Mouse (Mus musculus): ENCODE measurements at regions not wholly inside any gene's neighbourhood (a gene's known extent, or its start where the extent isn't known, plus 50 kb on each side); places are given as distances from the start of the nearest gene placed in this dataset.

- Histone ChIP-seq H3K9ac (no peak overlapping the region), H3K9me3 (replicated peaks) (no peaks in the 10 kb centered on the region), H3K4me1 (replicated peaks) (no peaks in the 10 kb centered on the region), H3K27me3 (no peaks in the 10 kb centered on the region), H3K4me3 (replicated peaks) (no peak overlapping the region), H3K27ac (replicated peaks) (no peak overlapping the region), H3K4me2 (no peak overlapping the region), H3K36me3 (replicated peaks) (no peaks in the 10 kb centered on the region)
- 68% methylated on average over 3 of the region's 3 CpGs for whole genome bisulfite sequencing (ENCODE audit: insufficient replicate concordance)
- no peak for ATAC-seq (ENCODE audit: insufficient read depth)
Measured at GRCm38 (mm10) chr1:150043061-150043460, 56.8 kb upstream of the Ptgs2 start.

DNA sequence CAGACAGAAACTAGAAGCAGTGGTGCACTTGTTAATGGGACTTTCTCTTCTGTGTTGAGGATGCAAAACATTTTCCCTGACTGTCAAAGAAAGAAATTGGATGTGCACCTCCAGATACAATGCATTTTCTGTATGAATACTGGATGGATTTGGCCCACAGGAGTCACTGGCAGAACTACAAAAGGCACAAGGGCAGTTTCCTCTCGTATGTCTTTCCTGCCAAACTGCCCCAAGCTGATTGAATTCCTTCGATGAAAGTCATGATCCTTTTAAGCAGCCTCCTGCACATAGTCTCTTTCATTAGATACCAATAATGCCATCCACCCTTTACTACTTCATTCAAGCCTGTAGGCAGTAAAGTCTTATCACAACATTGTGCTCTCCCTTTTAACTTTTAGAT lies 58.2 kb upstream of the Ptgs2 start:
- WGBS (ENCODE audit: insufficient replicate concordance) = 55% methylated on average over 2 of the region's 2 CpGs
- H3K4me3 ChIP-seq (replicated peaks) = no peak overlapping the region
- ATAC-seq (ENCODE audit: insufficient read depth) = no peak

DNA sequence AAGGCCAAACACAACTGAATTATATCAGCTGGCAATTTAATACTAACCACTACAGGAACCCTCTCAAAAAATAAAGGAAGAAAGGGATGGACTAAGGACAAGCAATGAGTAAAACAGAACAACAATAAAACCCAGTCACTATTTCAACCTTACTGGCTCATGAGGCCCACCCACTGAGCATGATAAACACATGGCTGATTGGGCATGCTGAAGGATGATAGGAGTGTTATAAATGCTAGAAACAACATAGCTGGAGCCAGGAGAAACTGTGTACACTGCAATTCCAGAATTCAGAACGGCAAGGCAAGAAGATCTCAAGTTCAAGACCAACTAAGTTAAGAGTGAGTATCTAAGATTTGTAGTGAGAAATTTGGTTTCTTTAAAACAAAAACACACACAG lies 66.1 kb upstream of the Ptgs2 start:
- ATAC-seq (ENCODE audit: insufficient read depth) = peak; percentile 69
- WGBS (ENCODE audit: insufficient replicate concordance) = 42% methylated on average over 1 of the region's 1 CpGs
- no peaks in the 10 kb centered on the region for H3K9me3 ChIP-seq (replicated peaks)
- no peaks in the 10 kb centered on the region for H3K36me3 ChIP-seq (replicated peaks)
- H3K27me3 ChIP-seq = no peaks in the 10 kb centered on the region
- no peak overlapping the region for H3K4me3 ChIP-seq (replicated peaks)
- no peaks in the 10 kb centered on the region for H3K4me1 ChIP-seq (replicated peaks)
- no peak overlapping the region for H3K4me2 ChIP-seq
- no peak overlapping the region for H3K27ac ChIP-seq (replicated peaks)
- H3K9ac ChIP-seq = no peak overlapping the region

More for the DNA sequence above, 58.2 kb upstream of the Ptgs2 start:
- no peaks in the 10 kb centered on the region for H3K36me3 ChIP-seq (replicated peaks)
- no peak overlapping the region for H3K9ac ChIP-seq
- H3K4me2 ChIP-seq = no peak overlapping the region
- H3K27me3 ChIP-seq = no peaks in the 10 kb centered on the region
- H3K9me3 ChIP-seq (replicated peaks) = no peaks in the 10 kb centered on the region
- no peaks in the 10 kb centered on the region for H3K4me1 ChIP-seq (replicated peaks)
- no peak overlapping the region for H3K27ac ChIP-seq (replicated peaks)

DNA sequence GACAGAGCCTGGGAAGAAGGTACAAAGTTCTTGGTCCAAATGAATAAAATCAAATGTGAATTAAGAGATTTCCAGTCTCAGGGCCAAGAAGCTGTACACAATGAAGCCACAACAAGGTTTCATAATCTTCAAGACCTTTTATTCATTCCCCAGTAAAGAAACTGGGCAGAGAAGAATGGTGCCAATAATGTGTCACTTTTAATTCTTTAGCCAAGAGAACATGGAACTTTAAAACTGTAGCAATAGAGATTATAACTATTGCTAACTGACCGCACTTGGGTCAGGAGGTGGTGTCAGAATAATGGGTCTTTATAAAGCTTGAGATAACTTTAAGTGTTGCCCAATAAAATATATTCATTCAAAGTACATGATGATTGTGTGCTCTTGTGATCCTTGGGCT lies 68.1 kb upstream of the Ptgs2 start:
- Histone ChIP-seq H3K27ac (replicated peaks) (no peak overlapping the region), H3K9ac (no peak overlapping the region), H3K36me3 (replicated peaks) (no peaks in the 10 kb centered on the region), H3K4me1 (replicated peaks) (no peaks in the 10 kb centered on the region), H3K4me2 (no peak overlapping the region), H3K4me3 (replicated peaks) (no peak overlapping the region), H3K27me3 (no peaks in the 10 kb centered on the region), H3K9me3 (replicated peaks) (no peaks in the 10 kb centered on the region)
- ATAC-seq (ENCODE audit: insufficient read depth) = no peak
- 78% methylated on average over 1 of the region's 1 CpGs for WGBS (ENCODE audit: insufficient replicate concordance)

DNA sequence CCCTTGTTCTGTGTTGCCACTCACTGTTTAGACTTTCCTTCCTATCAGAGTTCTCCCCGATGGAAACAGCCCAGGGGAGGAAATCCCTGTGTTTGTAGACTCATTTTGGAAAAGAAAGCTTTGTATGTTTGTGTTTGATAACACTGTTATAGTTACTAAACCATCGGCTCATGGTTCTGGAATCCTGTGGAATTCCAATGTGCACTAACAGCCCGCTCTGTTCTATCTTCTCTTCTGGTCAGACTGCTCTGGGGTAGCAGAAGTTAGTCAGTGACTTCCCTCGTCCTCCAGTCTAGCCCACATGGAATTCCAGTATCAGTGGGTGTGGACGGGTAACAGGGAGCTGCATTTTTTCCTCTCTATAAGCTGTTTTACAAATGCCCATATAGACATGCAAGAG lies 66.2 kb upstream of the Pla2g4a start:
- Histone ChIP-seq H3K9me3 (replicated peaks) (no peaks in the 10 kb centered on the region), H3K4me3 (replicated peaks) (no peak overlapping the region), H3K36me3 (replicated peaks) (no peaks in the 10 kb centered on the region), H3K27me3 (no peaks in the 10 kb centered on the region), H3K9ac (no peak overlapping the region), H3K4me1 (replicated peaks) (no peaks in the 10 kb centered on the region), H3K27ac (replicated peaks) (no peak overlapping the region), H3K4me2 (no peak overlapping the region)
- 47% methylated on average over 5 of the region's 5 CpGs for WGBS (ENCODE audit: insufficient replicate concordance)
- ATAC-seq (ENCODE audit: insufficient read depth) = no peak

- 78% methylated on average over 3 of the region's 3 CpGs for WGBS (ENCODE audit: insufficient replicate concordance)
- Histone ChIP-seq H3K4me3 (replicated peaks) (no peak overlapping the region), H3K4me1 (replicated peaks) (no peaks in the 10 kb centered on the region)
Measured at GRCm38 (mm10) chr1:150026188-150026587, 65.1 kb upstream of the Pla2g4a start.

GRCm38 (mm10) chr1:150015201-150015600 lies 54.1 kb upstream of the Pla2g4a start:
- Histone ChIP-seq H3K9ac (no peak overlapping the region), H3K4me1 (replicated peaks) (no peaks in the 10 kb centered on the region), H3K27ac (replicated peaks) (no peak overlapping the region), H3K9me3 (replicated peaks) (no peaks in the 10 kb centered on the region), H3K27me3 (no peaks in the 10 kb centered on the region), H3K4me2 (no peak overlapping the region), H3K36me3 (replicated peaks) (no peaks in the 10 kb centered on the region), H3K4me3 (replicated peaks) (no peak overlapping the region)
- no peak for ATAC-seq (ENCODE audit: insufficient read depth)
- 47% methylated on average over 1 of the region's 1 CpGs for WGBS (ENCODE audit: insufficient replicate concordance)

More at GRCm38 (mm10) chr1:150026188-150026587, 65.1 kb upstream of the Pla2g4a start:
- Histone ChIP-seq H3K9me3 (replicated peaks) (no peaks in the 10 kb centered on the region), H3K4me2 (no peak overlapping the region), H3K27ac (replicated peaks) (no peak overlapping the region), H3K9ac (no peak overlapping the region), H3K36me3 (replicated peaks) (no peaks in the 10 kb centered on the region), H3K27me3 (no peaks in the 10 kb centered on the region)
- peak; percentile 49; the same call in 1 of the 2 replicates for ATAC-seq (ENCODE audit: insufficient read depth)

- ATAC-seq (ENCODE audit: insufficient read depth) = no peak
- Histone ChIP-seq H3K9me3 (replicated peaks) (no peaks in the 10 kb centered on the region), H3K4me1 (replicated peaks) (no peaks in the 10 kb centered on the region), H3K27me3 (no peaks in the 10 kb centered on the region), H3K36me3 (replicated peaks) (no peaks in the 10 kb centered on the region), H3K27ac (replicated peaks) (no peak overlapping the region), H3K4me3 (replicated peaks) (no peak overlapping the region), H3K4me2 (no peak overlapping the region), H3K9ac (no peak overlapping the region)
- 8% methylated on average over 1 of the region's 1 CpGs for WGBS (ENCODE audit: insufficient replicate concordance)
Measured at GRCm38 (mm10) chr1:150012447-150012846, 51.4 kb upstream of the Pla2g4a start.
